Mouse (Mus musculus): ENCODE data around the gene Med1.
"Not testable (repeated sequence)": the region's sequence is repeated elsewhere in the genome, so short reads cannot be mapped to it uniquely, and the experiment has no call there.

Med1 gene

GRCm38 (mm10) chr11:98192901-98193805 lies at the start of gene Med1:
Gene Med1, minus strand, starts transcription at chr11:98193293.
- DNase-seq (ENCODE audit: low spot score in 2 of 2): peak; percentile 96 to 97

GRCm38 (mm10) chr11:98238995-98239394 lies 45.9 kb upstream of the Med1 start:
- no peak for DNase-seq (ENCODE audit: low spot score in 2 of 2)

- no peak for DNase-seq (ENCODE audit: low spot score in 2 of 2)
Measured at GRCm38 (mm10) chr11:98238416-98238815, 45.3 kb upstream of the Med1 start.

GRCm38 (mm10) chr11:98226349-98226748 lies 33.3 kb upstream of the Med1 start:
- DNase-seq (ENCODE audit: low spot score in 2 of 2): no peak

- no peak for DNase-seq (ENCODE audit: low spot score in 2 of 2)
Measured at GRCm38 (mm10) chr11:98213311-98213710, 20.2 kb upstream of the Med1 start.

GRCm38 (mm10) chr11:98209661-98210060 lies 16.6 kb upstream of the Med1 start:
- DNase-seq (ENCODE audit: low spot score in 2 of 2): not testable (repeated sequence)

GRCm38 (mm10) chr11:98206281-98206680 lies 13.2 kb upstream of the Med1 start:
- DNase-seq (ENCODE audit: low spot score in 2 of 2): not testable (repeated sequence)

DNA sequence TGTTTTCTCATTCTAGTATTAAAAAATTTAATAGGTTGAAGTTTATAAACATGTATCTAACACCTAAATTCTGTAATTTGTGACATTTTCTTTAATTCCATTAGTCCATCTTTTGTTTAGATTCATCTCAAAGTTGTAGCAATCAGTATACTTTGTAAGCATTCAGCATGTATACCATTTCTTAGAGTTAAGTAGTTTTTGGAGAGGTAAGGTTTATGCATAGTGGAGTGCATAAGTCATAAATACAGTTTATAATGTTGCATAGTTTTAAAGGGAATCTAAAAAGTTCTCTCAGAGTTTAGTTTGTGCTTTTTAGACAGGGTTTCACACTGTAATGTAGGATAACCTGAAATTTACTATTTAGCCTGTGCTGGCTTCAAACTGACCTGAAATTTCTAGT lies 12.4 kb upstream of the Med1 start:
- no peak for DNase-seq (ENCODE audit: low spot score in 2 of 2)

- DNase-seq (ENCODE audit: low spot score in 2 of 2): no peak
Measured at GRCm38 (mm10) chr11:98203931-98204421, 10.9 kb upstream of the Med1 start.

DNA sequence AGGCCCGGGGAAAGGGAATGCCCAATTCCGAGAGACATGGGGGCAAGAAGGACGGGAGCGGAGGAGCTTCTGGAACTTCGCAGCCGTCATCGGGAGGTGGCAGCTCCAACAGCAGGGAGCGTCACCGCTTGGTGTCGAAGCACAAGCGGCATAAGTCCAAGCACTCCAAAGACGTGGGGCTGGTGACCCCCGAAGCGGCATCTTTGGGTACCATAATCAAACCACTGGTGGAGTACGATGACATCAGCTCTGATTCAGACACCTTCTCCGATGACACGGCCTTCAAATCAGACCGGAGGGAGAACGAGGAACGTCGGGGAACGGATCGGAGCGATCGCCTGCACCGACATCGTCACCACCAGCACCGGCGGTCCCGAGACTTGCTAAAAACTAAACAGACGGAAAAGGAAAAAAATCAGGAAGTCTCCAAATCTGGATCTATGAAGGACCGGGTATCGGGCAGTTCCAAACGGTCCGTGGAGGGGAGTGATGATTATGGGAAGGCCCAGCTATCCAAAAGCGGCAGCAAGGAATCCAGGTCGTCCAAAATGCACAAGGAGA lies 10.3 kb upstream of the Med1 start:
- DNase-seq (ENCODE audit: low spot score in 2 of 2): peak in 1 of 2 experiments; percentile 65

DNA sequence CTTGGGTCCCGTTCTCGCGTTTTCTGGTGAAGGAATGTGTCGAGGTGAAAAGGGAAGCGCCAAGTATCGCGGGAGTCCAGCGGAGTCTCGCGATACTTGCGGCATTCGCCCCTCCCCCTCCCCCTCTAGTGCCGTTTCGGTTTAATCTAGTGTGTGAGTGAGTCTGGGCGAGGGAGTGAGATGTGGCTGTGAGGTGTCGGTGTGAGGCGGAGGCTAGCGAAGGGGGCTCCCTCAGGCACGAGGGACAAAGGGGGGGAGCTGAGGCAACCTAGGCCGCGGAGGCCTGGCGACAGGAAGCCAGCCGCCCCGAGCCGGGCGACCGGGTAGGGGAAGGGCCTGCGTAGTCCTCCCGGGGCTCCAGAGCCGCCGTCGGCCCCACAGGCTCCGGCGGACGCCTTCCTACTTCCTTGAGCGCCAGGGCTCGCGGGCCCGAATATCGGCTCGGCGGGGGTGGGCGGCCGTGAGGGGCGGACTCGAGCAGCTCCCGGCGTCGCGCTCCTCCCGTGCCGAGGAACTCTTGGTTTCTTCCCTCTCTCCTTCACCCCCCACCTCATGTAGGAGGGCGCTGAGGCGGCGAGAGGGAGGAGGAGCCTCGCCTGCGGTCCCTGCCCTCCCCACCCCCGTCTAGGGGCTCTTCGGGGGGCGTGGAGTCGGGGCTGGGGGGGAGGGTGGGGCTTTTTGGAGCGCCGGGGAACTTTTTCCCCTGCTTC lies 9.7 kb upstream of the Med1 start, which contains the start of gene Cdk12:
Cdk12 (plus strand) TSS at position 419 of the 710 bp plus-strand sequence.
- peak; percentile 98 for DNase-seq (ENCODE audit: low spot score in 2 of 2)

DNA sequence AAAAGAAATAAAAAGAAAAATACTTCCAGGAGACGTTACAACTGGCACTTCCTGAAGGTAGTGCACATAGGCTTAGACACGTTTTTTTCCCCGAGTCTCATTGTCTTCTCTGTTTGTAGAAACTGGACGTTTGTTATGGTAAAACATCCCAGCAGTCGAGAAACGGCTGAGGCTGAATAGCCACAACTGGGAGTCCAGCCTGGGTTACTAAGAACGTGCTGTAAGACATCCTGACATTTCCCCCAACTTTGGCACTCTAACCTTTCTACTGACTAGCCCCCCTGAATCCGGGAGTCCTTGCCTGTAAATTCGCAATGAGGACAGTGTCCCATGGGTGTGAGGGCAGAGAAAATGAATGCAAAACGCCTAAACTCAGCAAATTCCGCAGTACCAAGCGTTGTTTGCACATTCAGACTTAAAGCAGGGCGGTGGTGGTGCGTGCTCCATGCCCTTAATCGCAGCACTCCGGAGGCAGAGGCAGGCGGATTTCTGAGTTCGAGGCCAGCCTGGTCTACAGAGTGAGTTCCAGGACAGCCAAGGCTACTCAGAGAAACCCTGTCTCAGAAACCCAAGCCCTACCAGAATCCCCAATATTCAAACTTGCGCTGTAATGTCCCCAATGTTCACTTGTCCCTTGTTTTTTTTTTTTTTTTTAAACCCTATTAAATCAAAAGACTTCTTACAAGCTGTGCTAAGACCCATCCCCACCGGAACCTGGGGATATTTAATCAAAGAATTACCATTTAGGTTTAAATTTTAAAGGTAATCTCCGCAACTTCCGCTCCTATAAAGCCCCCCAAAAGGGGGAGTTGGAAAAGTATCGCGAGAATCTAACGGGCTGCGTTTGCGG lies 8.9 kb upstream of the Med1 start:
- peak in 1 of 2 experiments; percentile 38 for DNase-seq (ENCODE audit: low spot score in 2 of 2)

GRCm38 (mm10) chr11:98190820-98191219 lies 2.3 kb downstream of the Med1 start:
- DNase-seq (ENCODE audit: low spot score in 2 of 2): no peak

- no peak for DNase-seq (ENCODE audit: low spot score in 2 of 2)
Measured at GRCm38 (mm10) chr11:98187640-98188395, 5.3 kb downstream of the Med1 start.

DNA sequence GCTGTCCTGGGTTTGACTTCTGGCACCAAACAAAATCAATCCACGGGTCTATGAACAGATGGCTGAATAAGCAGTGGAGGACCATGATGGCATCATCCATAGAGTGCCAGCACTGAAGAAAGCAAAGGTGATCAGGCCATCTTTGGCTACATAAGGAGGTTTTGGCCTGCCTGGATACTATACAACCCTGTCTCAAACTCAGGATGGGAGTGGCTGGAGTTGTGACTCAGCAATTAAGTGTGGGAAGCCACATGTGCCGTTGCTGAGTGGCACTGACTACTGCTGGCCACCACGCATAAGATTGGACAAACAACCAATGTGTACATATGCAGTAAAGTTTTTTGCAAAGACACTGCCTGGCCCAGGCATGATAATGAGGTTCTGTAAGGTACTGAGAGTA lies 10.9 kb downstream of the Med1 start:
- DNase-seq (ENCODE audit: low spot score in 2 of 2): not testable (repeated sequence)

- DNase-seq (ENCODE audit: low spot score in 2 of 2): no peak
Measured at GRCm38 (mm10) chr11:98168400-98168799, 24.7 kb downstream of the Med1 start.

DNA sequence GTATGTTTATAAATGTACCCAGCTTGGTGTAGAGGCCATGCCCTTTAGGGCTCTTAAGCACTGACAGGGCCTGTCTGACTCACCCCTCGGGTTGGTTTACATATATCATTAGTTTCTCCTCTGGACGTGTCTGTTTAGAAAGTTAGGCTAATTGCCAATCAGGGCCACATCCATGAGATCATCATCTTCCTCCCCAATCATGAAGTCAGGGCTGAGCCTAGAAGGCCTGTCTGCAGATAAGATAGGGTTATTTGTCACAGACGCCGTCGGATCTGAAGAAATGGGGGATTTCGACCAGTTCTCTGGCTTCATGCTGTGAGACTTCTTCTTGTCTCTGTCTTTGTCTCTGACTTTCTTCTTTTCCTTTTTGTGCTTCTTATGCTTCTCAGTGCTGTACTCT lies 38.0 kb downstream of the Med1 start:
- DNase-seq (ENCODE audit: low spot score in 2 of 2): no peak

- DNase-seq (ENCODE audit: low spot score in 2 of 2): no peak
Measured at GRCm38 (mm10) chr11:98150625-98151156, 42.4 kb downstream of the Med1 start.

DNA sequence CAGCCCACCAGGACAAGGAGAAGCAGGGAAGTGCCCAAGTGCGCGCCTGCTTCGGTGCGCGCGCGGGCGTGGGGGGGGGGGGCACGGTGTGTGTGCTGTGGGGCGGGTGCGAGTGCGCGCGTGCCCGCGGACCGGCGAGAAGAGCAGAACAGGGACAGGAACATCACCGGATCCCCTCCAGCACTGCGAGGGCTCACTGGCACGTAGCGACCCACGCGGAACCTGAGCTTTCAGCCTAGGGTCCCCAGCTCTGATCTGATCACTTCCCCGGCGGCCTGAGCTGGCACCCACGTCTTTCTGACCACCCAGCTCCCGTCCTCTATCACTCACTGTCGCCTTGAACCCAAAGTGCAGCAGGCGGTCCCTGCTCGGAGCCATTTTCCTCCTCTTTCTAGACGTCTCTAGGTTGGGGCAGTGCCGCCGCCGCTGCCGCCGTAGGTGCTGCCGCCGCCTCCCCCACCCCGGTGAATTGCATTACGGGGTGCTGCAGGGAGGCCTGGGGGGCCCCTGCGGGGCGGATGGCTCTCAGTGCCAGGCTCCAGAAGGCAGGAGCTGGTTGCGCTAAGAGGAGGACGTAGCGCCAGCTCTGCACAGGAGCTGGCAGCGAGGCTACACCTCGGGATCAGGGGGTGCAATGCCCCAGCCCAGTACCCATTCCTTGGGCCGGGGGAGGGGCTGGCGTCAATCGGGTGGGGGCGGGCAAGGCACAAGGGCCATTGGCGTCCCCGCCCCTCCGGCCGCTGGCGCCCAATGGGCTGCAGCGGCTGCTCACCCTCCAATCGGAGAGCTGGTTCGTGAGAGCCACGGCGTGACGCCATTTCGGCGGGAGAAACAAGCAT lies 43.1 kb downstream of the Med1 start, which contains the start of gene Fbxl20:
Fbxl20 (minus strand) TSS at position 618 of the 839 bp plus-strand sequence.
- peak; percentile 97 for DNase-seq (ENCODE audit: low spot score in 2 of 2)

Measured in right cerebral cortex, postnatal 10 days (tissue).